Mouse (Mus musculus) liver, embryonic 16.5 days (tissue): ENCODE data around the gene Alg9. TPM values are rescaled to one million over a fixed set of nuclear protein-coding genes. Genes with fewer than 3 reads are reported as not detected.

Experiments
- ATAC-seq: fragments of 200-750 bp; cut with Nextera tagmentation; 2 replicates; pipeline ENCODE4 v1.8.0; 2017; ENCODE audit warnings: low read depth, mild to moderate bottlenecking, moderate number of reproducible peaks, moderate library complexity
- H3K27ac ChIP-seq: fragments of 300-500 bp; sonication (generic); 2 replicates; pipeline ENCODE4 v1.5.1; 2014; ENCODE audit warnings: mild to moderate bottlenecking, low read length
- H3K27me3 ChIP-seq: fragments of 300-500 bp; sonication (generic); 2 replicates; pipeline ENCODE4 v1.6.1; 2014; ENCODE audit warnings: low read depth, low read length, mixed read lengths; ENCODE audit not compliant: control insufficient read depth, insufficient read depth
- H3K36me3 ChIP-seq: fragments of 300-500 bp; sonication (generic); 2 replicates; pipeline ENCODE4 v1.6.1; 2014; ENCODE audit warnings: mild to moderate bottlenecking; ENCODE audit not compliant: control insufficient read depth, insufficient read depth
- H3K4me1 ChIP-seq: fragments of 300-500 bp; sonication (generic); 2 replicates; pipeline ENCODE4 v1.6.1; 2014; ENCODE audit warnings: low read depth, low read length, mixed read lengths; ENCODE audit not compliant: control insufficient read depth
- H3K4me2 ChIP-seq: fragments of 300-500 bp; sonication (generic); 2 replicates; pipeline ENCODE4 v1.6.1; 2014; ENCODE audit warnings: low read depth, low read length, mixed read lengths
- H3K4me3 ChIP-seq: fragments of 300-500 bp; sonication (generic); 2 replicates; pipeline ENCODE4 v1.5.1; 2014; ENCODE audit warnings: low read depth, mild to moderate bottlenecking, low read length
- H3K9ac ChIP-seq: fragments of 300-500 bp; sonication (generic); 2 replicates; pipeline ENCODE4 v1.6.1; 2014; ENCODE audit warnings: low read depth, low read length
- H3K9me3 ChIP-seq: fragments of 300-500 bp; sonication (generic); replicated peaks from 2 replicates; pipeline ENCODE4 v1.6.1; 2016; ENCODE audit warnings: low read length; ENCODE audit not compliant: control insufficient read depth
- WGBS: fragments of 180-500 bp; shearing (Covaris S2); extraction: QIAGEN DNeasy Blood & Tissue Kit; methylation state at CpG from one replicate; pipeline ENCODE4 v1.1.7; 2014; ENCODE audit not compliant: insufficient replicate concordance; 5-methylcytosine and 5-hydroxymethylcytosine counted together
- polyA plus RNA-seq: library from polyadenylated mRNA; unstranded; fragments of >200 nt; fragmentation: Nextera tagmentation; extraction: Ambion mirVana; gene quantifications from 2 replicates; pipeline ENCODE4 v1.2.1, GENCODE M21; 2015

Alg9 gene
- polyA plus RNA-seq, 1 experiment from 2014 or later = 13.2 TPM

DNA sequence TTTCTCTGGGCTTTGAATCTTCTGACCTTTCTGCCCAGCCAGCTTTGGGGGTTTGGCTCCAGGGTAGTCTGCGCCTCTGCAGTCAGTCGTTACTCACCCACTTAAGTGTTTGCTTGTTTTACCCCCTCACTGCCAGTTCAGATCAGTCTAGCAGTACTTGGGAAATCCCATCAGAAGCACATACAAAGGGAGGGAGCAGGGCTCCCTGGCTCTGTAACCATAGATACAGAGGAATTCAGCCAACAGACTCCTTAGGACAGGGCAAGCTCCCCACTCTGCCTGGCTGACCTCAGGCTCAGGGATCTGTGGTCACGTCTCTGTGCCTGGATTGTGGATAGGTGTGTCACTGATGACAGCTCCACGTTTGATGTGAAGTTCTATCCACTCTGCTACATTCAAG lies 112.5 kb downstream of the Alg9 start:
- Histone ChIP-seq H3K36me3 (peaks cover 15% of the 10 kb centered on the region), H3K4me1 (no peaks in the 10 kb centered on the region), H3K27me3 (no peaks in the 10 kb centered on the region), H3K4me3 (no peak overlapping the region), H3K9ac (no peak overlapping the region), H3K4me2 (no peak overlapping the region), H3K27ac (no peak overlapping the region), H3K9me3 (no peaks in the 10 kb centered on the region)
- ATAC-seq = no peak
- 66% methylated on average over 4 of the region's 4 CpGs for WGBS

- Histone ChIP-seq H3K4me1 (no peaks in the 10 kb centered on the region), H3K9ac (no peak overlapping the region), H3K4me3 (no peak overlapping the region), H3K27me3 (no peaks in the 10 kb centered on the region), H3K27ac (no peak overlapping the region), H3K36me3 (peaks cover 14% of the 10 kb centered on the region), H3K9me3 (no peaks in the 10 kb centered on the region), H3K4me2 (no peak overlapping the region)
- ATAC-seq = no peak
- WGBS = 68% methylated on average over 6 of the region's 6 CpGs
Measured at GRCm38 (mm10) chr9:50889211-50889610, 114.4 kb downstream of the Alg9 start.

- no peak overlapping the region for H3K4me3 ChIP-seq
- no peaks in the 10 kb centered on the region for H3K4me1 ChIP-seq
- H3K9me3 ChIP-seq = no peaks in the 10 kb centered on the region
- no peak overlapping the region for H3K4me2 ChIP-seq
- no peak overlapping the region for H3K27ac ChIP-seq
- ATAC-seq = no peak
- H3K36me3 ChIP-seq = peaks cover 22% of the 10 kb centered on the region
- no peaks in the 10 kb centered on the region for H3K27me3 ChIP-seq
- 78% methylated on average over 4 of the region's 4 CpGs for WGBS
- H3K9ac ChIP-seq = no peak overlapping the region
Measured at GRCm38 (mm10) chr9:50889964-50890363, 115.1 kb downstream of the Alg9 start.

DNA sequence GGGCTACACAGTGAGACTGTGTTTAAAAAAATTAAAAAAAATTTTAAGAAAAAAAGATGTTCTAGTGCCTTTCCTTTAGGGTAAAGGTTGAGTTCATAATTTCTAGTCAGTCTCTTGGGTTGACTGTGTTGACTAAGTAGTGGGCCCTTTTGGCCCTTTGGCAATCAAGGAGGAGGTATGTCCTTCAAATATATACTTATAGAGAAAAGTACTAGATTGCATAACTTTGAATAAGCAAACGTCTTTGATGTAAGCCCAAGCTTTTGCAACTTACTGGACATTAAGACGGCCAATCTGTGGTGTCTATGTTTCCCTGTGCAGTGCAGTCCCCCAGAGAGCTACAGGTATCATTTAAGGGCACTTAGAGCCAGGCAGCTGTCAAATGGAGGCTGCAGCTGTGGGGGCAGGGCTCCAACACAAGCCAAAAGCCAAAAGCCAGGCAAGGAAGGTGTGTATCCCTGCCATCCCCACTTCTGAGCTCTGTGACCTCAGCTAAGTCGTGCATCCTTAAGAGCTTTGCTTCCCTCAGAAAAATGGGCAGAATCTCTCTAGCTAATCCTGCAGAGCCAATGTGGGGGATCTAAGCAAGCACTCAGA lies 115.8 kb downstream of the Alg9 start:
- Histone ChIP-seq H3K27me3 (no peaks in the 10 kb centered on the region), H3K27ac (no peak overlapping the region), H3K9ac (no peak overlapping the region), H3K4me1 (no peaks in the 10 kb centered on the region), H3K36me3 (peaks cover 28% of the 10 kb centered on the region), H3K4me2 (no peak overlapping the region), H3K9me3 (no peaks in the 10 kb centered on the region), H3K4me3 (no peak overlapping the region)
- WGBS = 73% methylated on average over 3 of the region's 3 CpGs
- ATAC-seq = no peak

Other genes with a start within 250 kb of the Alg9 start
- gene Pts, start 246.3 kb upstream of the Alg9 start, polyA plus RNA-seq = 30.1 and 30.5 TPM in 2 replicates
- gene Il18, start 220.2 kb upstream of the Alg9 start, polyA plus RNA-seq = 12.0 and 13.3 TPM in 2 replicates
- 0.50 and 0.87 TPM in 2 replicates for gene Bco2, start 219.8 kb upstream of the Alg9 start, polyA plus RNA-seq
- gene Tex12, start 213.7 kb upstream of the Alg9 start, polyA plus RNA-seq = not detected in 2 replicates
- 308 and 319 TPM in 2 replicates for gene Sdhd, start 171.2 kb upstream of the Alg9 start, polyA plus RNA-seq
- gene Timm8b, start 171.1 kb upstream of the Alg9 start, polyA plus RNA-seq = 141 and 164 TPM in 2 replicates
- 0.55 and 0.90 TPM in 2 replicates for gene Pih1d2, start 157.7 kb upstream of the Alg9 start, polyA plus RNA-seq
- gene Nkapd1, start 157.6 kb upstream of the Alg9 start, polyA plus RNA-seq = 5.8 and 5.9 TPM in 2 replicates
- gene Dlat, start 115.2 kb upstream of the Alg9 start, polyA plus RNA-seq = 21.6 and 22.5 TPM in 2 replicates
- 2.2 and 2.7 TPM in 2 replicates for gene Dixdc1, start 35.5 kb upstream of the Alg9 start, polyA plus RNA-seq
- gene 2310030G06Rik, start 28.5 kb upstream of the Alg9 start, polyA plus RNA-seq = 4.6 and 5.2 TPM in 2 replicates
- 9.9 and 16.1 TPM in 2 replicates for gene Cryab, start 23.7 kb upstream of the Alg9 start, polyA plus RNA-seq
- 1.7 and 2.7 TPM in 2 replicates for gene Hspb2, start 22.7 kb upstream of the Alg9 start, polyA plus RNA-seq
- 7.8 and 7.9 TPM in 2 replicates for gene Fdxacb1, start 6.8 kb upstream of the Alg9 start, polyA plus RNA-seq
- gene 1110032A03Rik, start 501 bp downstream of the Alg9 start, polyA plus RNA-seq = 19.6 and 22.6 TPM in 2 replicates
- gene Ppp2r1b, start 70.3 kb downstream of the Alg9 start, polyA plus RNA-seq = 59.4 and 63.0 TPM in 2 replicates
- 8.3 and 10.8 TPM in 2 replicates for gene Sik2, start 234.1 kb downstream of the Alg9 start, polyA plus RNA-seq